Comparison of ENCODE assay signal across 17 mouse cellular contexts in the genomic region with DNA sequence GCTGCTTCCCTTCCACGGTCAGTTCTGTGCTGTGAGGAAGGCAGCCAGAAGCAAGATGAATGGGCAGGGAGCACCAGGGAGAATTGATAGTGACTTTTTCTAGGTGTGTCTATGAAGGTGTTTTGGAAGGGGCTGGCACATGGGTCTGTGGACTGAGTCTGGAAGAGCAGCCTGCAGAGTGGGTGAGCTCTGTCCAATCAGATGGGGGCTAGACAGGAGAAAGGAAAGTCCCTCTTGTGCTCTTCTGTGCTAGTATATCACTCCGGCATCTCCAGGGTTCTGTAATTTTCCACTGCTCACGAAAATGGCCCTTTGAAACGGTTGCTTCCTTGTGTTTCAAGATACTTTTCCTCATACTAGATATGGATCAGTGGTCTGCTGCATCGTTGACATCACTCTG. TPM values are rescaled to one million over a fixed set of nuclear protein-coding genes. Genes with fewer than 3 reads are reported as not detected.
"Had no signal": no experiment of that assay in that cellular context is flagged by ENCODE, and none has a peak within 500 bp of the region (broad histone marks: within the 10 kb centered on the region; RNA-seq: fewer than 3 reads in every experiment).

A gene (plus strand): TSS at position 301 of the 400 bp plus-strand sequence.

- H3K36me3 ChIP-seq: limb, embryonic 12.5 days; liver, embryonic 13.5 days; lung, embryonic 15.5 days; midbrain, embryonic 13.5 days had no signal

- H3K4me3 ChIP-seq: left cerebral cortex, adult 2 months; limb, embryonic 12.5 days; liver, embryonic 13.5 days; lung, embryonic 15.5 days; midbrain, embryonic 13.5 days had no signal

- H3K9me3 ChIP-seq: limb, embryonic 12.5 days; liver, embryonic 13.5 days; lung, embryonic 15.5 days; midbrain, embryonic 13.5 days had no signal

- ATAC-seq: liver, postnatal 0 days; midbrain, embryonic 13.5 days had no signal

- H3K4me2 ChIP-seq: limb, embryonic 12.5 days; liver, embryonic 13.5 days; lung, embryonic 15.5 days; midbrain, embryonic 13.5 days had no signal

- H3K9ac ChIP-seq: limb, embryonic 12.5 days; liver, embryonic 13.5 days; liver, postnatal 0 days; lung, embryonic 15.5 days; midbrain, embryonic 13.5 days had no signal

- H3K27ac ChIP-seq: left cerebral cortex, adult 2 months; limb, embryonic 12.5 days; liver, embryonic 13.5 days; lung, embryonic 15.5 days; macrophage; midbrain, embryonic 13.5 days; stomach, postnatal 0 days had no signal

- H3K4me1 ChIP-seq: limb, embryonic 12.5 days; liver, embryonic 13.5 days; lung, embryonic 15.5 days had no signal

- DNase-seq: liver; liver, embryonic 13.5 days; liver, postnatal 0 days; lung, postnatal 14 days; right cerebral cortex, postnatal 14 days; thymus, postnatal 14 days had no signal

- H3K27me3 ChIP-seq: limb, embryonic 12.5 days; liver, embryonic 13.5 days; lung, embryonic 15.5 days had no signal

RNA-seq across cellular contexts. Expression of the gene that starts here (rescaled TPM):
- total RNA-seq: layer of hippocampus, postnatal 25 days; left cerebral cortex, adult 2 months; left cerebral cortex, postnatal 14 days; megakaryocyte-erythroid progenitor cell, adult 5-6 weeks; midbrain, postnatal 0 days had no signal
- polyA plus RNA-seq: limb, embryonic 12.5 days; liver, embryonic 13.5 days; macrophage; midbrain, embryonic 13.5 days; neural tube, embryonic 14.5 days; stomach, postnatal 0 days had no signal
